Mouse (Mus musculus) CH12F3 (cell line): ENCODE measurements around the gene Cldn34d.

ENCODE experiments used
- in situ Hi-C: fragments of 300-500 bp; cut with MboI; formaldehyde crosslinking; loops from 2 replicates; pipeline ENCODE4 v1.14.3; 2020; ENCODE audit warnings: low sequenced_read_pairs

The Cldn34d gene

GRCm38 (mm10) chrX:76602824-76603223 lies at the start of gene Cldn34d:
Gene Cldn34d, minus strand, starts transcription at chrX:76602924.
- in situ Hi-C loops, result no loop called here

GRCm38 (mm10) chrX:76598459-76599206 lies 4.1 kb downstream of the Cldn34d start:
- in situ Hi-C loops, result no loop called here
